Mouse (Mus musculus): ENCODE results near the gene Mrpl16.

- no peak for TF ChIP-seq CTCF (IDR thresholded peaks at IDR 0.05; ENCODE audit: borderline replicate concordance, insufficient read depth, low read depth, low read length)
- no peak for TF ChIP-seq POLR2A (IDR thresholded peaks at IDR 0.05; ENCODE audit: borderline replicate concordance, insufficient read depth, low read length)
These were observed 17.6 kb downstream of the Mrpl16 start for GRCm38 (mm10) chr19:11787826-11788225.

Measured in cerebellum, adult 2 months (tissue).